Mouse (Mus musculus) lung, postnatal 0 days (tissue): Measurements from ENCODE around the gene Ccdc33. TPM values are rescaled to one million over a fixed set of nuclear protein-coding genes. Genes with fewer than 3 reads are reported as not detected.

Experiments used
- ATAC-seq: fragments of 200-750 bp; cut with Nextera tagmentation; 2 replicates; pipeline ENCODE4 v1.8.0; 2017; ENCODE audit warnings: moderate library complexity
- DNase-seq: peaks from one replicate; pipeline ENCODE4 v3.0.0-alpha.2; 2016; ENCODE audit warnings: low spot score
- H3K27ac ChIP-seq: fragments of 300-500 bp; sonication (generic); 2 replicates; pipeline ENCODE4 v1.5.1; 2014; ENCODE audit warnings: antibody characterized with exemption, mild to moderate bottlenecking, low read length, mixed read lengths
- H3K27me3 ChIP-seq: fragments of 300-500 bp; sonication (generic); replicated peaks from 2 replicates; pipeline ENCODE4 v1.6.1; 2014; ENCODE audit warnings: low read length, mixed read lengths; ENCODE audit not compliant: insufficient read depth
- H3K36me3 ChIP-seq: fragments of 300-500 bp; sonication (generic); 2 replicates; pipeline ENCODE4 v1.6.1; 2014; ENCODE audit warnings: low read length, mixed read lengths; ENCODE audit not compliant: insufficient read depth
- H3K4me1 ChIP-seq: fragments of 300-500 bp; sonication (generic); 2 replicates; pipeline ENCODE4 v1.6.1; 2014; ENCODE audit warnings: antibody characterized with exemption, low read depth, low read length, mixed read lengths; ENCODE audit not compliant: insufficient read depth
- H3K4me2 ChIP-seq: fragments of 300-500 bp; sonication (generic); replicated peaks from 2 replicates; pipeline ENCODE4 v1.6.1; 2014; ENCODE audit warnings: low read depth, mild to moderate bottlenecking, low read length, moderate library complexity, mixed read lengths
- H3K4me3 ChIP-seq: fragments of 300-500 bp; sonication (generic); 2 replicates; pipeline ENCODE4 v1.5.1; 2014; ENCODE audit warnings: low read depth, low read length
- H3K9ac ChIP-seq: fragments of 300-500 bp; sonication (generic); replicated peaks from 2 replicates; pipeline ENCODE4 v1.6.1; 2014; ENCODE audit warnings: low read depth, mild to moderate bottlenecking
- H3K9me3 ChIP-seq: fragments of 300-500 bp; sonication (generic); 2 replicates; pipeline ENCODE4 v1.6.1; 2016; ENCODE audit warnings: low read length, mixed read lengths
- EP300 ChIP-seq: IDR thresholded peaks from 2 replicates; pipeline ENCODE4 v1.6.1; 2016; ENCODE audit warnings: antibody characterized with exemption, mild to moderate bottlenecking, control low read depth
- WGBS: fragments of 180-500 bp; shearing (Covaris S2); extraction: QIAGEN DNeasy Blood & Tissue Kit; methylation state at CpG from one replicate; pipeline ENCODE4 v1.1.7; 2014; 5-methylcytosine and 5-hydroxymethylcytosine counted together
- polyA plus RNA-seq: library from polyadenylated mRNA; unstranded; fragments of >200 nt; fragmentation: Nextera tagmentation; extraction: Ambion mirVana; gene quantifications from 2 replicates; pipeline ENCODE4 v1.2.1, GENCODE M21; 2015

Ccdc33 gene
- polyA plus RNA-seq, 1 experiment from 2014 or later: 3.0 TPM

DNA sequence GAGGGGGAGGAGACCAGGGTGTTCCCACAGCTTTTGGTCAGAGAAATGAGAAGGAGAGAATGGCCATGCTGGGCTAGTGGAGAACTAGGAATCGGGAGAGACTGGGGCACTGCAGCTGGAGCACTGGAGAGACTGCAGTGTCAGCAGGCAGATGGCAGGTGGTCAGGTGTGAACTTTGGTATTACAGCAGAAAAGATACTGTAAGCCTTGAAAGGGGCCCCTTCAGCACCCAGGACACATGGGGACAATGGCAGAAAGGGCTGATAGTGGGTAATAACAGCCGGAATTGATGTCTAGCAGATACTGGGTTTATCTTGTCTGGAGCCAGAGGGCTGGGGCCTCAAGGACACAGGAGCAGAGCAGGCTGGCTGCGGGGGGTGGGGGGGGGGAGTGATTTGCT lies 139.8 kb downstream of the Ccdc33 start:
- DNase-seq: no peak
- Histone ChIP-seq H3K4me3 (no peak overlapping the region), H3K4me2 (no peak overlapping the region)

More for the DNA sequence above, 139.8 kb downstream of the Ccdc33 start:
- Histone ChIP-seq H3K27me3 (no peaks in the 10 kb centered on the region), H3K27ac (no peak overlapping the region), H3K36me3 (no peaks in the 10 kb centered on the region), H3K4me1 (no peaks in the 10 kb centered on the region), H3K9ac (no peak overlapping the region), H3K9me3 (no peaks in the 10 kb centered on the region)
- 59% methylated on average over 3 of the region's 3 CpGs for WGBS
- no peak for TF ChIP-seq EP300
- no peak for ATAC-seq

Other genes starting within 250 kb of the Ccdc33 start
- gene Ubl7, start 207.8 kb downstream of the Ccdc33 start, polyA plus RNA-seq: 120 and 121 TPM in 2 replicates
- 6.2 and 8.4 TPM in 2 replicates for gene Sema7a, start 178.7 kb downstream of the Ccdc33 start, polyA plus RNA-seq
- 1.2 and 1.3 TPM in 2 replicates for gene Cyp11a1, start 112.4 kb downstream of the Ccdc33 start, polyA plus RNA-seq
- gene Stra6, start 55.0 kb downstream of the Ccdc33 start, polyA plus RNA-seq: 0.32 and 0.41 TPM in 2 replicates
- gene Islr, start 85.5 kb upstream of the Ccdc33 start, polyA plus RNA-seq: 21.6 and 28.5 TPM in 2 replicates
- not detected in 2 replicates for gene Islr2, start 85.5 kb upstream of the Ccdc33 start, polyA plus RNA-seq
- 6.4 and 6.8 TPM in 2 replicates for gene Pml, start 131.0 kb upstream of the Ccdc33 start, polyA plus RNA-seq
- 30.8 and 34.3 TPM in 2 replicates for gene Stoml1, start 134.3 kb upstream of the Ccdc33 start, polyA plus RNA-seq
- gene Loxl1, start 194.4 kb upstream of the Ccdc33 start, polyA plus RNA-seq: 121 and 122 TPM in 2 replicates